Mouse (Mus musculus) naive thymus-derived CD4-positive, alpha-beta T cell, adult 2 months (primary cell): ENCODE data around the gene Snrpg.
"Not testable (repeated sequence)": the region's sequence is repeated elsewhere in the genome, so short reads cannot be mapped to it uniquely, and the experiment has no call there.

Source experiments
- DNase-seq: peaks from one replicate; pipeline ENCODE4 v3.0.0-alpha.2; 2011; ENCODE audit warnings: low read depth

Snrpg gene

GRCm38 (mm10) chr6:86368479-86368878 lies 2.6 kb upstream of the Snrpg start:
- no peak for DNase-seq

- peak; percentile 70 for DNase-seq
Measured at GRCm38 (mm10) chr6:86370093-86370713, 901 bp upstream of the Snrpg start.

GRCm38 (mm10) chr6:86371340-86371911 lies 322 bp downstream of the Snrpg start:
- DNase-seq, result peak; percentile 96

DNA sequence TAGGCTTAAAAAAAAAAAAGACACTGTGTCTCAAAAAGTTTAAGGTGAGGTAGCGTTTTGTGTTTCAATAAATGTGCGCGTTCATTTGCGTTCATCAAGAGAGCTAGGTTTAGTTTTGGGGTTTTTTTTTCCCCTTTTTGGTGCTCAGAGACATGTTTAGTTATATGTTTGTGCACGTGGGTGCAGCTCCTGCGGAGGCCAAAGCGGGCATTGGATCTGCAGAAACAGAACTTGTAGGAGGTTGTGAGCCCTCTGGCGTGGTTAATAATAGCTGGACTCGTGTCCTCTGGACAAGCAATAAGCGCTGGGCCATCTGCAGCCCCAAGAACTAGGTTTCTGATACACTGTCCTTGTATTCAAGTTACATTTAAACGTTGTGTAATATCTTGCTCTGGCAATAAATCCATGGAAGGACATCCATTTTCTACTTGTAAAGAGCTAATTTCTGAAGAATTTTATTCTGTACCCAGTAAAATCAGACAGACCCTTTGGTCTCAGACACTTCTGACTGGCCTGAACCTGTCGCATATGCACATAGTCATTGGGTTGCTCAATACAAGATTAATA lies 929 bp downstream of the Snrpg start:
- no peak for DNase-seq

DNA sequence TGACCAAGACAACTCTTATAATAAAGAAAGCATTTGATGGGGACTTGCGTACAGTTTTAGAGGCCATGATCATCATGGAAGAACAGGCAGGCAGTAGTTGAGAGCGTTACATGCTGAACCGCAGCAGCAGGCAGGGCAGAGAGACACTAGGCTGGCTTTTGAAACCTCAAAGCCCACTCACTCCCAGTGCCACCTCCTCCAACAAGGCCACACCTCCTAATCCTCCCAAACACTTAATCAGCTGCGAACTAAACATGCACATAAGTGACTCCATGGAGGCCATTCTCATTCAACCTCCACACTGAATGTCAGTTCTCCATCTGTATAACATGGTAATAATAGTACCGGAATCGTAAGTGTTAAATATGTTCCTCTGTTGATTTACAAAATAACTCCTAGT lies 2.5 kb downstream of the Snrpg start:
- DNase-seq, result no peak

GRCm38 (mm10) chr6:86378341-86378740 lies 7.2 kb downstream of the Snrpg start:
- no peak for DNase-seq

DNA sequence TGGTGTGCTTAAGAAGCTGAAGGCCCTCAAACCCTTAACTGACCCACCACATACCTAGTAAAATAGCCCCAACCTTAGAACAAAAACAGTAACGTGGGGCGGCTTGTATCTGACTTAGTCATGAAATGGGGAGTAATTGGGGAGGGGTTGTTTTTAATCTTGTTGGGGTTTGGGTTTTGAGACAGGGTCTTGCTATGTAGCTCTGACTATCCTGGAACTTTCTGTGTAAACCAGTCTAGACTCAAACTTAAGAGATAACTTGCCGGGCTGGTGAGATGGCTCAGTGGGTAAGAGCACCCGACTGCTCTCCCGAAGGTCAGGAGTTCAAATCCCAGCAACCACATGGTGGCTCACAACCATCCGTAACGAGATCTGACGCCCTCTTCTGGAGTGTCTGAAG lies 9.0 kb downstream of the Snrpg start:
- DNase-seq, result not testable (repeated sequence)

- no peak for DNase-seq
Measured at GRCm38 (mm10) chr6:86382551-86382950, 11.4 kb downstream of the Snrpg start.

DNA sequence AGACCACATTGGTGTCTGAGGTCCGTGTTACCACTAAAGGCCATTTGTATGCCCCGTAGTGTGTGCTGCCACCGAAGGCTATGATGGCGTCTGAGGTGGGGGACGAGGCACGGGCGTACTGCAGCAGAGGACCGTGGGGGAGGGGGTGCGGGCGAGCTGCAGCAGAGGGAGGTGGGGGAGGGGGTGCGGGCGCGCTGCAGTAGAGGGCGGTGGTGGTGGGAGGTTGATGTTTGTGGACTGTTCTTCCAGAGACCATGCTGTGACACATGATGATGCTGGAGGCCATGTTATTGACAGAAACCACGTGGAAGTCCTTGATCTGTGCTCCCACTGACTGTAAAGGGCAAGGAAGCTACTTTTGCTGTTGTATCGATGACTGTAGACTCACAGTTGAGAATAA lies 12.3 kb downstream of the Snrpg start:
- no peak for DNase-seq

DNA sequence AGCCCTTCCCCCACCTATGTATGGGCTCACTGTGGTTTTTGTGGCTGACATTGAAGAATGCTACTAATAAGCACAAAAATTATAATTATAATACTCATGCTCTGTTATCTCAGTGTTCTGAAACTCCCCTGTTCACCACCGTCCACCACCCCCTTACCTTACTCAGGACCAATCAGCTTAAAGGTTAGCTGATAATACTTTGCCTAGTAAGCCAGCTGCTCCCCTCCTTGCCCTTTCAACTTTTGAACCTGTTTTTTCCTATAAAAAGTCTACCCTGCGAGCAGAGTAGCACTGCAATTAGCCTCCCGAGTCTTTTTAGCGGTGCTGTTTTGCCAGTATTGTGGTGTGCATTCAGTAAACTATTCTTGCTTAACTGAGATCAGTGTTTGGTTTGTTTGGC lies 13.6 kb downstream of the Snrpg start:
- DNase-seq, result no peak

GRCm38 (mm10) chr6:86385362-86386104 lies 14.4 kb downstream of the Snrpg start:
- no peak for DNase-seq

GRCm38 (mm10) chr6:86387313-86387712 lies 16.2 kb downstream of the Snrpg start:
- DNase-seq, result no peak

- DNase-seq, result no peak
Measured at GRCm38 (mm10) chr6:86388461-86388860, 17.4 kb downstream of the Snrpg start.

DNA sequence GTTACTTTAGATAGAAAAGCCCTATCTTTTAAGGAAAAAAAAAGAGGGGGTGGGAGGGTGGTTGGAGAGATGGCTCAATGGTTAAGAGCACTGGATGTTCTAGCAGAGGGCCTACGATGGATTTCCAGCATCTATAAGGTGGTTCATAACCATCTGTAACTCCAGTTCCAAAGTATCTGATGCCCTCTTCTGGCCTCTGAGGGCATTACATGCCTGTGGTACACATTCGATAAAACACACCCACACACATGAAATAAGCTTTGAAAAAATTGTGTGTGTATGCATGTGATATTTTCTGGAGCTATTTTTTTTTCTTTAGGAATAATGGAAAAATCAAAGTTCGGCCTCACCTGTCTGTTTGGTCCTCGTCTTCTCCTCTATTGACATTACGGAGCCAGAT lies 20.2 kb downstream of the Snrpg start:
- peak; percentile 47 for DNase-seq

DNA sequence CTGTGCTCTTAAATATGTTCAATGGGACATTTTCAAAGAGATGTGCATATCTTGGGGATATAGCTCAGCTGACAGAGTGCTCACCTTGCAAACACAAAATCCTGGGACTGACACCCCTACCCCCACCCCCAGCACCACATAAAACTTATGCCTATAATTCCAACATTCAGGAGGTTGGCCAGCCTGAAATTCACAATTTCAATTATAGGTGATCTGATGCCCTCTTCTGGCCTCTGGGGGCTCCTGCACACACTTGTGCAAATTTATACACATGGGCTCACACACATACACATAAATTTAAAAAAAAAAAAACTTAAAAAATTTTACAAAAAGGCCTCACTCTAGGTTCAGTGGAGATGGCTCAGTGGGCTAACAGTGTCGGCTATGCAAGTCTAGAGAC lies 22.1 kb downstream of the Snrpg start:
- no peak for DNase-seq

DNA sequence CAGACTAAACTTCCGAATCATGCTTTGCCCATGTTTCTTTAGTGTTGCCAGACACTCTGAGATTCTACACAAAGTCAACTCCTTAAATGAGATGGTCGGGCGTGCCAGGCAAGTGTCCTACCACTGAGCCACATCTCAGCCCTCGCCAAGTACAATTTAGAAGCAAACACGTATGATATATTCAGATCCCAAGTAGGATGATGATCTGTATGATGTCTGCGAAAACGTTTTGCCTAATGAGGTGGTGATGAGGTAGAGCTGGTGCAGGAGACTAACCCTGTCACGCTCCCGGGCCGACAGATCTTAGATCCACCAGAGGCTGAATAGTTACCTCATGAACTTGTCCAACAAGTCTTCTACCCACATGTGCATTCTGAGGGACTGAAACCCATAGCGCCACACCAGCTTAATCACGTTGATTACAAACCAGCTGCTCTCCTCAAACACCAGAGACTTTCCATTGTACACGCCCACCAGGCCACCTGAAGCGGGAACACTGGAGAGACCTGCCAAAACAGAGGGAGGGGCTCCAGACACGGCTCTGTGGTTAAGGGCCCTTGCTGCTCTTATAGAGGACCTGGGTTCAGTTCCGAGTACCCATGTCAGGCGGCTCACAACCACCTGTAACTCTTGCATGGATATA lies 23.1 kb downstream of the Snrpg start:
- no peak for DNase-seq

DNA sequence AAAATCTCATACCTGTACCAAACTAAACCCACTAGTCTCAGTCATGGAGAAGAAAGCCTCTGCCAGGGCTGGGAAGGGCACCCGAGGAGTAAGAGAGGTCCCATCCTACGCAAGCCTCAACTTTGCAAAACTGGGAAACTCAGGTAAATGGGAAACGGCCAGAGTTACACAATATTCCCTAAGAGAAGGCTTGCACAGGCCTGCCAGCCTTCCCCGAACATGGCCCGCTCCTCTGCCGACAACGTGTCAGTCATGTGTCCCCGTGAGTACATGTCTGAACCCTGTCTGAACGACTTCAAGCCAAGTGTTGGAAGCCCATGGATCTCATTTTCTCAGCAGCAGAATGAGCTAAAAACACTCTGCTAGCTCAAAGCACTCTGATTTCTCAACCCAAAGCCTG lies 23.9 kb downstream of the Snrpg start:
- DNase-seq, result no peak

- no peak for DNase-seq
Measured at GRCm38 (mm10) chr6:86395969-86396368, 24.9 kb downstream of the Snrpg start.

DNA sequence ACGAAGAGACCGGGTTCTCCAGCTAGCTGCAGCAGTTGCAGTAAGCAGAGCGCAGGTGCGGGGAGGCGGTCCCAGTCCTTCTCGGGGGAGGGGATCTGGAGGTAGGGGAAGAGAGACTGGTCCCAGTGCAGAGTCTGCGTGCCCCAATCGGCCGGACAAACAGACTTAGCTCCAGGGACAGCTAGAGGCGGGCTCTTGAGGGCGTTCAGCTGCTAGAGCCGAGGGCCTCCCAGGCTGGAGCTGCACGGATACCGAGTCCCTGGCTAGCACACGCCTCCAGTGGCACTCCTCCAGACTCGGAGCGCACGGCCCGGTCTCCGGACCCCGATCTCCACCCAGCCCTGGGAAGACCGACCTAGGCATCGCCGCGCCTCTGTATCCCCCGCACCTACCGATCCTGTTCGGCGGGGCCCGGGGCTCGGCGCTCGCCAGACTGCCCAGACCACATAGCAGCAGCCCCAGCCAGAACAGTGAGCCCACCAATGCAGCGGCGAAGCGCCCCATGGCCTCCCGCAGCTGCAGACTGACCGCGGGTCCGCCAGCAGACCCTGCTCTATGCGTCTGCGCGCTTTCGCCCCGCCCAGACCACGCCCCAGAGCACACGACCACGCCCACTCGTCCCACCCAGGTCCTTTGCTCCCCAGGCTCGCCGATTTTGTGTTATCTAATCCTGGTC lies 25.6 kb downstream of the Snrpg start, which contains the start of gene Pcyox1:
Pcyox1 (minus strand) TSS at position 574 of the 676 bp plus-strand sequence.
- peak; percentile 82 for DNase-seq

GRCm38 (mm10) chr6:86397257-86397980 lies 26.3 kb downstream of the Snrpg start:
- no peak for DNase-seq

DNA sequence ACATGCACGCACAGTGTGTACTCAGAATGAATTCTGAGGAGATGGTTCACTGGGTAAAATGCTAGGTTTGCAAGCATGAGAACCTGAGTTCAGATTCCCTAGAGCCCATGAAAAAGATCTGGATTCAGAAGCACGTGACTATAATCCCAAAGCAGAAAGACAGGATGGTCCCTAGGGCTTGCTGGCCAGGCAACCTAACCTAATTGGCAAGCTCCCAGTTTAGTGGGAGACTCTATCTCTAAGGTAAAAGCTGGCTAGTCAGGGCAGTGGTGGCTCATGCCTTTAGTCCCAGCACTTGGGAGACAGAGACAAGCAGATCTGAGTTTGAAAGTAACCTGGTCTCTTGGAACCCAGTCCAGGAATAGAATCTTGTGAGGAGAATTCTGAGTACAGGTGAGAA lies 27.9 kb downstream of the Snrpg start:
- DNase-seq, result no peak
